Mouse (Mus musculus) bone marrow, adult 2 months (tissue): ENCODE measurements around the gene Serpinb3d.

Experiments
- CTCF ChIP-seq: fragments of 200-500 bp; IDR thresholded peaks from 2 replicates; pipeline ENCODE4 v1.5.1; 2011; ENCODE audit warnings: low read length, control low read depth; ENCODE audit not compliant: control insufficient read depth, insufficient read depth
- POLR2A ChIP-seq: fragments of 200-500 bp; IDR thresholded peaks from 2 replicates; pipeline ENCODE4 v1.6.1; 2011; ENCODE audit warnings: low read depth, mild to moderate bottlenecking, control low read depth, low read length, borderline replicate concordance; ENCODE audit not compliant: control insufficient read depth

DNA sequence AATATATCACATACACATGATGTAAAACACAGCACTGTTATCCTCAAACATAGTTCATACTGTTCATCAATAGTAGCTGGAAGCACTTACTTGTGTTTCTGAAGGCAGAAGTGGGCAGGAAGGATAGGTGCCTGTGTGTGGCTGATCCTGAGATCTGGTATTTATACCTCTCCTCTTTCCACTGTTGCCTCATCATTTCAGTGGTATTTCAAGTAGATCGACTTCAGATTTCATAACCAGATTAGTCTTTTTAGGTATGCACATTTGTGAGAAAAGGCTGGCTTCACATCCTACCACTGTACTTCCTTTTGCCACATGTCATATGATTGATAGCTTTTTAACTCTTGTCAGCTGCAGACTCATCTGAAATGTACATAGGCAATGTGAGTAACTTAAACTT, 31.1 kb downstream of the Serpinb3d start, which contains the start of gene Serpinb3a:
- no peak for TF ChIP-seq CTCF
- TF ChIP-seq POLR2A: no peak
